Mouse (Mus musculus) forebrain, embryonic 15.5 days (tissue): Measurements from ENCODE around the gene Fmc1. TPM values are rescaled to one million over a fixed set of nuclear protein-coding genes. Genes with fewer than 3 reads are reported as not detected.

Experiments
- ATAC-seq: fragments of 200-750 bp; cut with Nextera tagmentation; replicated peaks from 2 replicates; pipeline ENCODE4 v1.8.0; 2017; ENCODE audit warnings: mild to moderate bottlenecking, moderate TSS enrichment, moderate library complexity
- H3K27ac ChIP-seq: fragments of 300-500 bp; sonication (generic); replicated peaks from 2 replicates; pipeline ENCODE4 v1.5.1; 2015; ENCODE audit warnings: mild to moderate bottlenecking, inconsistent platforms
- H3K27me3 ChIP-seq: fragments of 300-500 bp; sonication (generic); 2 replicates; pipeline ENCODE4 v1.6.1; 2015; ENCODE audit warnings: inconsistent platforms
- H3K36me3 ChIP-seq: fragments of 300-500 bp; sonication (generic); 2 replicates; pipeline ENCODE4 v1.6.1; 2015; ENCODE audit warnings: mild to moderate bottlenecking, inconsistent platforms
- H3K4me1 ChIP-seq: fragments of 300-500 bp; sonication (generic); 2 replicates; pipeline ENCODE4 v1.6.1; 2015; ENCODE audit warnings: inconsistent platforms
- H3K4me2 ChIP-seq: fragments of 300-500 bp; sonication (generic); replicated peaks from 2 replicates; pipeline ENCODE4 v1.6.1; 2015; ENCODE audit warnings: mild to moderate bottlenecking, inconsistent platforms
- H3K4me3 ChIP-seq: fragments of 300-500 bp; sonication (generic); 2 replicates; pipeline ENCODE4 v1.5.1; 2015; ENCODE audit warnings: mild to moderate bottlenecking, inconsistent platforms
- H3K9ac ChIP-seq: fragments of 300-500 bp; sonication (generic); replicated peaks from 2 replicates; pipeline ENCODE4 v1.6.1; 2015; ENCODE audit warnings: mild to moderate bottlenecking, inconsistent platforms
- H3K9me3 ChIP-seq: fragments of 300-500 bp; sonication (generic); 2 replicates; pipeline ENCODE4 v1.6.1; 2016; ENCODE audit warnings: inconsistent platforms
- WGBS: fragments of 180-500 bp; shearing (Covaris S2); methylation state at CpG from one replicate; pipeline ENCODE4 v1.1.7; 2015; ENCODE audit warnings: mixed read lengths; 5-methylcytosine and 5-hydroxymethylcytosine counted together
- microRNA-seq: library from miRNA; unstranded; fragments of <30 nt; microRNA quantifications from one replicate; pipeline ENCODE4, GENCODE M21; 2016
- polyA plus RNA-seq: library from polyadenylated mRNA; unstranded; fragments of >200 nt; fragmentation: Nextera tagmentation; extraction: Ambion mirVana; gene quantifications from 2 replicates; pipeline ENCODE4 v1.2.1, GENCODE M21; 2015

Fmc1 gene
- polyA plus RNA-seq, 1 experiment from 2014 or later, result 152 TPM

DNA sequence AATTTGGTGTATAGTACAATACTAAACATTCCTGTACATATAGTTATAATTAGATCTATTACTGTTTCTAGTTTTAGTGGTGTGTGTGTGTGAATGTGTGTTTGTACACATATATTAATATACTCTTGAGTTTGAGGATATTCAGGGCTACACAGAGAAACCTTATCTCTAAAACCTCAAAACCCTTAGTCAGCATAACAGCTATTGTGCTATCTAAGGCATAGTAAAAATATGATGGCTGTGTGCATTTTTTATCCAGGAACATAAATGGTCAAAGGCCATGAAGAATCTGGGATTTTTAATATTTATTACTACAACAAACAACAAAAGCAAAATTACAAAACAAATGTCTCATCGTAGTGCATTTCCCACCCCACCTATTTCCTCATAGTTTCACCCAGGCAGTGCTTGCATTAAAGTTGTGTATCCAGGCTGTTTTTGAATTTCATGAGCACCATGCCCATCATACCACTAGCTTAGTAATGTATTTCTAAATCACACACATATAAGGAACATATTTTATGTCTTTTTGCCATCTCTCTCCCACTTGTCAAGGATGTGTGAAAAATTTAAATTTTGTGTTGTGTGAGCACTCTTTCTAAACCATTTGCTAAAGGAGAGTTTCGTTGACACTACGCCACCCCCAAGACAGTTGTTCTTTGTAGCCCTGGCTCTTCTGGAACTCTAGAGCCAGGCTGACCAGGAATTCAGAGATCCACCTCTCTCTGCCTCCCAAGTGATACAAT, 47.0 kb downstream of the Fmc1 start:
- Histone ChIP-seq H3K4me1 (no peaks in the 10 kb centered on the region), H3K4me2 (no peak overlapping the region), H3K9ac (no peak overlapping the region), H3K27me3 (no peaks in the 10 kb centered on the region), H3K4me3 (no peak overlapping the region), H3K27ac (no peak overlapping the region), H3K36me3 (peaks cover 32% of the 10 kb centered on the region), H3K9me3 (no peaks in the 10 kb centered on the region)
- no peak for ATAC-seq
- 96% methylated on average over 3 of the region's 3 CpGs for WGBS

GRCm38 (mm10) chr6:38581711-38582110, 48.4 kb downstream of the Fmc1 start:
- Histone ChIP-seq H3K4me2 (no peak overlapping the region), H3K4me3 (no peak overlapping the region), H3K4me1 (no peaks in the 10 kb centered on the region), H3K36me3 (peaks cover 40% of the 10 kb centered on the region), H3K9me3 (no peaks in the 10 kb centered on the region), H3K27me3 (no peaks in the 10 kb centered on the region), H3K9ac (no peak overlapping the region), H3K27ac (no peak overlapping the region)
- no peak for ATAC-seq
- 97% methylated on average over 3 of the region's 3 CpGs for WGBS

Small RNA genes lying within 50 kb of the gene (microRNA-seq; reads per million reads assigned to microRNA genes)
- not detected for gene Mir7670

Other genes starting within 250 kb of the Fmc1 start
- 6.6 and 6.8 TPM in 2 replicates for gene Zc3hav1l, start 234.2 kb upstream of the Fmc1 start, polyA plus RNA-seq
- gene Zc3hav1, start 178.9 kb upstream of the Fmc1 start, polyA plus RNA-seq, result 0.61 and 0.89 TPM in 2 replicates
- 7.7 and 8.9 TPM in 2 replicates for gene Ttc26, start 152.0 kb upstream of the Fmc1 start, polyA plus RNA-seq
- 19.1 and 20.8 TPM in 2 replicates for gene Ubn2, start 99.6 kb upstream of the Fmc1 start, polyA plus RNA-seq
- 40.0 and 41.5 TPM in 2 replicates for gene Luc7l2, start 17.8 kb downstream of the Fmc1 start, polyA plus RNA-seq
- 0.14 TPM in 1 of 2 replicates, not detected in the other for gene Klrg2, start 103.7 kb downstream of the Fmc1 start, polyA plus RNA-seq
- 8.6 and 14.4 TPM in 2 replicates for gene Clec2l, start 129.6 kb downstream of the Fmc1 start, polyA plus RNA-seq